Mouse (Mus musculus) lung, postnatal 0 days (tissue): ENCODE measurements at regions not wholly inside any gene's neighbourhood (a gene's known extent, or its start where the extent isn't known, plus 50 kb on each side); places are given as distances from the start of the nearest gene placed in this dataset.

ENCODE experiments used
- ATAC-seq: fragments of 200-750 bp; cut with Nextera tagmentation; 2 replicates; pipeline ENCODE4 v1.8.0; 2017; ENCODE audit warnings: moderate library complexity
- DNase-seq: peaks from one replicate; pipeline ENCODE4 v3.0.0-alpha.2; 2016; ENCODE audit warnings: low spot score
- H3K27ac ChIP-seq: fragments of 300-500 bp; sonication (generic); 2 replicates; pipeline ENCODE4 v1.5.1; 2014; ENCODE audit warnings: antibody characterized with exemption, mild to moderate bottlenecking, low read length, mixed read lengths
- H3K27me3 ChIP-seq: fragments of 300-500 bp; sonication (generic); replicated peaks from 2 replicates; pipeline ENCODE4 v1.6.1; 2014; ENCODE audit warnings: low read length, mixed read lengths; ENCODE audit not compliant: insufficient read depth
- H3K36me3 ChIP-seq: fragments of 300-500 bp; sonication (generic); 2 replicates; pipeline ENCODE4 v1.6.1; 2014; ENCODE audit warnings: low read length, mixed read lengths; ENCODE audit not compliant: insufficient read depth
- H3K4me1 ChIP-seq: fragments of 300-500 bp; sonication (generic); 2 replicates; pipeline ENCODE4 v1.6.1; 2014; ENCODE audit warnings: antibody characterized with exemption, low read depth, low read length, mixed read lengths; ENCODE audit not compliant: insufficient read depth
- H3K4me2 ChIP-seq: fragments of 300-500 bp; sonication (generic); replicated peaks from 2 replicates; pipeline ENCODE4 v1.6.1; 2014; ENCODE audit warnings: low read depth, mild to moderate bottlenecking, low read length, moderate library complexity, mixed read lengths
- H3K4me3 ChIP-seq: fragments of 300-500 bp; sonication (generic); 2 replicates; pipeline ENCODE4 v1.5.1; 2014; ENCODE audit warnings: low read depth, low read length
- H3K9ac ChIP-seq: fragments of 300-500 bp; sonication (generic); replicated peaks from 2 replicates; pipeline ENCODE4 v1.6.1; 2014; ENCODE audit warnings: low read depth, mild to moderate bottlenecking
- H3K9me3 ChIP-seq: fragments of 300-500 bp; sonication (generic); 2 replicates; pipeline ENCODE4 v1.6.1; 2016; ENCODE audit warnings: low read length, mixed read lengths
- CTCF ChIP-seq: IDR thresholded peaks from 2 replicates; pipeline ENCODE4 v1.5.1; 2016; ENCODE audit warnings: antibody characterized with exemption, mild to moderate bottlenecking
- EP300 ChIP-seq: IDR thresholded peaks from 2 replicates; pipeline ENCODE4 v1.6.1; 2016; ENCODE audit warnings: antibody characterized with exemption, mild to moderate bottlenecking, control low read depth
- WGBS: fragments of 180-500 bp; shearing (Covaris S2); extraction: QIAGEN DNeasy Blood & Tissue Kit; methylation state at CpG from one replicate; pipeline ENCODE4 v1.1.7; 2014; 5-methylcytosine and 5-hydroxymethylcytosine counted together

DNA sequence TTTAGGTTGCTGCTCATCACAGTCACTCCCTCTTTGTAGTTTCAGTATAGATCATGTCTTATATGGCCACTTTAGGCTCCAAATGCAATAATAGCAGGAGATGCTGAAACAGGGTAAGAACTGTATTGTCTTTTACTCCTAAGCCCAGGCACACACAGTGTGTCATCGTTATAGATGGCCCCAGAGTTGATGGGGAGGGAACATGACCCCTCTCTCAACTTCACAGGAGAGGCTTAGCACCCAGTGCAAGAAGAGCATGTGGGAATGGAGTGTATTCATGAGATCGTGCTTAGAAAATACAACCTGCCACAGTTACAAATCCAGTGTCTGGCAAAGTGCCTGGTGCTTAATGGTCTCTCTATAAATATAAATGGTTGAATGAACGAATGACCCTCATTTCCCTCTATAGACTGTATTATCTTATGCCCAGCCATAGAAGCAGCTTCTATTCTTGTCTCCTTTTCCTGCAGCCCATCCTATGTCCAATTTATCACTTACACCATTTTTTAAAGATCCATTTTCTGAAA, 363.0 kb downstream of the Sorl1 start:
- H3K4me2 ChIP-seq = no peak overlapping the region
- DNase-seq = no peak
- H3K4me3 ChIP-seq = no peak overlapping the region
- H3K9me3 ChIP-seq = no peaks in the 10 kb centered on the region
- no peaks in the 10 kb centered on the region for H3K27me3 ChIP-seq
- no peaks in the 10 kb centered on the region for H3K36me3 ChIP-seq
- H3K27ac ChIP-seq = no peak overlapping the region
- no peak for TF ChIP-seq EP300
- TF ChIP-seq CTCF = no peak
- H3K4me1 ChIP-seq = no peaks in the 10 kb centered on the region
- WGBS = 38% methylated on average over 3 of the region's 3 CpGs
- ATAC-seq = no peak
- no peak overlapping the region for H3K9ac ChIP-seq

DNA sequence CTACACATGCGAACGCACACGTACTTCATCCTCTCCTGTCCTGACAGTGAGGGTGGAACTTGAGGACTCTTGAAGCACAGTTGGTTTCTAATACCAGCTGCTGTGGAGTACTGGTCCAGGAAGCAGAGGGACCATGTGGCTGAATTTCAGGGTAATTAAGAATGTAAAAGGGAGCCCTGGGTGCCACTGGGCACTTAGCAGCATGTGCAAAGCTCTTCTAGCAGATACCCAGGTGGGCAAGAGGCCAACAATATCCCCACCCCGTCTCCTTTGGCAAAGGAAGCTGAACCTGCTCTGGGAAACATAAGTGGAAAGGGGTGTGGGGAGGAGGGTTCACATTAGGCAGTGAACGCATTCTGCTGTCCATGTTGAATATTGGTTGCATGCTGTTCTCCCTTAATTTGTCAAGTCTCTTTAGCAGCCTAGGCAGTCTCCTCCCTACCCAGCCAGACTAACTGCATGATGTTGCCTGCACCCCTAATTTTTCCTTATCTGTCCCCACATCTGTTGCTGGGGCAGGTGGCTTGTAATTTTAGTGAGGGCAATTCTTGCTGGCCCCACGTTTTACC, 369.6 kb downstream of the Sorl1 start:
- Histone ChIP-seq H3K4me3 (no peak overlapping the region), H3K4me2 (no peak overlapping the region), H3K9ac (no peak overlapping the region), H3K27ac (no peak overlapping the region), H3K27me3 (no peaks in the 10 kb centered on the region), H3K36me3 (no peaks in the 10 kb centered on the region), H3K9me3 (no peaks in the 10 kb centered on the region), H3K4me1 (no peaks in the 10 kb centered on the region)
- no peak for DNase-seq
- 46% methylated on average over 6 of the region's 6 CpGs for WGBS
- TF ChIP-seq CTCF (no peak), EP300 (no peak)
- ATAC-seq = no peak

GRCm38 (mm10) chr9:41745979-41746647, 378.0 kb downstream of the Sorl1 start:
- DNase-seq (no peak), ATAC-seq (no peak)
- Histone ChIP-seq H3K9me3 (no peaks in the 10 kb centered on the region), H3K4me2 (no peak overlapping the region), H3K27me3 (no peaks in the 10 kb centered on the region), H3K27ac (no peak overlapping the region), H3K4me3 (no peak overlapping the region), H3K4me1 (no peaks in the 10 kb centered on the region), H3K36me3 (no peaks in the 10 kb centered on the region), H3K9ac (no peak overlapping the region)
- TF ChIP-seq EP300 (no peak), CTCF (no peak)
- 81% methylated on average over 5 of the region's 5 CpGs for WGBS

DNA sequence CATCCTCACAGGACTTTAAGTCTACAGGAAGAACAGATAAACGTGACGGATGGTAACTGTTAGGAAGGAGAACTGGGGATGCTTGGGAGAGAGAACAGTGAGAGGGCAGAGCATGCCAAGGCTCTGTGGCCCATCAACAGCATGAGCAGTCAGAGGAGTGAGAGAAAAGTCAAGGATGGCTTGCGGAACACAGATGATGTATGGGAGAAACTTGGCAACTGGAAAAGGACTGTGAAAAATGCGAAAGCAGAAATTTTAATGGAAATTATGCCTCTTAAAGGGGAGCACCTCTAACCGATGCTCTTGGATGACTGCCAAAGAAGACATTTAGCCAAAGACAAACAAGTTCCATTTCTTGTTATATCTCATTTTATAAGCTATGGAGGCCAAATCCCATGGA, 382.6 kb downstream of the Sorl1 start:
- no peak for DNase-seq
- TF ChIP-seq EP300 (no peak), CTCF (no peak)
- peaks cover 2% of the 10 kb centered on the region; the same call in 1 of the 2 replicates for H3K4me1 ChIP-seq
- ATAC-seq = no peak
- H3K4me3 ChIP-seq = no peak overlapping the region
- 56% methylated on average over 5 of the region's 5 CpGs for WGBS
- no peak overlapping the region for H3K27ac ChIP-seq
- H3K9me3 ChIP-seq = no peaks in the 10 kb centered on the region
- H3K9ac ChIP-seq = no peak overlapping the region
- H3K27me3 ChIP-seq = no peaks in the 10 kb centered on the region
- no peak overlapping the region for H3K4me2 ChIP-seq
- H3K36me3 ChIP-seq = no peaks in the 10 kb centered on the region

GRCm38 (mm10) chr9:41740536-41740935, 383.6 kb downstream of the Sorl1 start:
- Histone ChIP-seq H3K4me3 (no peak overlapping the region), H3K27ac (no peak overlapping the region), H3K4me2 (no peak overlapping the region), H3K27me3 (no peaks in the 10 kb centered on the region), H3K9me3 (no peaks in the 10 kb centered on the region), H3K4me1 (peaks cover 3% of the 10 kb centered on the region; the same call in 1 of the 2 replicates), H3K9ac (no peak overlapping the region), H3K36me3 (no peaks in the 10 kb centered on the region)
- TF ChIP-seq EP300 = no peak
- TF ChIP-seq CTCF = no peak
- 80% methylated on average over 8 of the region's 8 CpGs for WGBS
- ATAC-seq = no peak
- no peak for DNase-seq

- Histone ChIP-seq H3K9ac (no peak overlapping the region), H3K4me1 (peaks cover 3% of the 10 kb centered on the region; the same call in 1 of the 2 replicates), H3K27me3 (no peaks in the 10 kb centered on the region), H3K4me3 (no peak overlapping the region), H3K36me3 (no peaks in the 10 kb centered on the region), H3K27ac (no peak overlapping the region), H3K4me2 (no peak overlapping the region), H3K9me3 (no peaks in the 10 kb centered on the region)
- no peak for ATAC-seq
- 87% methylated on average over 6 of the region's 6 CpGs for WGBS
- TF ChIP-seq CTCF (no peak), EP300 (no peak)
- DNase-seq = no peak
Measured at GRCm38 (mm10) chr9:41737671-41738070, 386.4 kb downstream of the Sorl1 start.
